Mouse (Mus musculus): Measurements from ENCODE around the gene Alg2. TPM values are rescaled to one million over a fixed set of nuclear protein-coding genes. Genes with fewer than 3 reads are reported as not detected.

Gene Alg2
- polyA plus RNA-seq, 1 experiment from 2014 or later = 428 TPM

- Histone ChIP-seq H3K4me3 (ENCODE audit: low read depth, low read length) (no peak overlapping the region), H3K36me3 (ENCODE audit: control insufficient read depth, insufficient read depth, low read length) (no peaks in the 10 kb centered on the region), H3K9me3 (ENCODE audit: control insufficient read depth, low read length) (no peaks in the 10 kb centered on the region), H3K4me1 (ENCODE audit: control insufficient read depth, insufficient read depth, low read length) (peaks cover 6% of the 10 kb centered on the region), H3K9ac (replicated peaks; ENCODE audit: low read depth, low read length) (no peak overlapping the region), H3K27me3 (ENCODE audit: control insufficient read depth, insufficient read depth, low read length) (no peaks in the 10 kb centered on the region), H3K4me2 (ENCODE audit: low read depth, low read length) (no peak overlapping the region), H3K27ac (ENCODE audit: low read depth, low read length) (no peak overlapping the region)
- peak; percentile 75; the same call in 1 of the 2 replicates for ATAC-seq (ENCODE audit: low read depth)
- 6% methylated on average over 2 of the region's 2 CpGs for WGBS
Observed at GRCm38 (mm10) chr4:47424376-47424775, 49.8 kb downstream of the Alg2 start.

GRCm38 (mm10) chr4:47422946-47423345, 51.2 kb downstream of the Alg2 start:
- no peak overlapping the region for H3K4me2 ChIP-seq (ENCODE audit: low read depth, low read length)
- H3K36me3 ChIP-seq (ENCODE audit: control insufficient read depth, insufficient read depth, low read length) = no peaks in the 10 kb centered on the region
- H3K27ac ChIP-seq (ENCODE audit: low read depth, low read length) = no peak overlapping the region
- WGBS = 87% methylated on average over 3 of the region's 3 CpGs
- no peak overlapping the region for H3K9ac ChIP-seq (replicated peaks; ENCODE audit: low read depth, low read length)
- peaks cover 6% of the 10 kb centered on the region for H3K4me1 ChIP-seq (ENCODE audit: control insufficient read depth, insufficient read depth, low read length)
- no peak for ATAC-seq (ENCODE audit: low read depth)
- H3K27me3 ChIP-seq (ENCODE audit: control insufficient read depth, insufficient read depth, low read length) = no peaks in the 10 kb centered on the region
- H3K4me3 ChIP-seq (ENCODE audit: low read depth, low read length) = no peak overlapping the region
- no peaks in the 10 kb centered on the region for H3K9me3 ChIP-seq (ENCODE audit: control insufficient read depth, low read length)

GRCm38 (mm10) chr4:47422194-47422593, 51.9 kb downstream of the Alg2 start:
- Histone ChIP-seq H3K36me3 (ENCODE audit: control insufficient read depth, insufficient read depth, low read length) (no peaks in the 10 kb centered on the region), H3K9me3 (ENCODE audit: control insufficient read depth, low read length) (no peaks in the 10 kb centered on the region), H3K4me1 (ENCODE audit: control insufficient read depth, insufficient read depth, low read length) (peaks cover 6% of the 10 kb centered on the region), H3K27me3 (ENCODE audit: control insufficient read depth, insufficient read depth, low read length) (no peaks in the 10 kb centered on the region), H3K4me3 (ENCODE audit: low read depth, low read length) (no peak overlapping the region), H3K4me2 (ENCODE audit: low read depth, low read length) (no peak overlapping the region), H3K27ac (ENCODE audit: low read depth, low read length) (no peak overlapping the region), H3K9ac (replicated peaks; ENCODE audit: low read depth, low read length) (no peak overlapping the region)
- ATAC-seq (ENCODE audit: low read depth) = no peak
- 36% methylated on average over 3 of the region's 3 CpGs for WGBS

GRCm38 (mm10) chr4:47420191-47420590, 53.9 kb downstream of the Alg2 start:
- no peak overlapping the region for H3K4me2 ChIP-seq (ENCODE audit: low read depth, low read length)
- peaks cover 6% of the 10 kb centered on the region for H3K4me1 ChIP-seq (ENCODE audit: control insufficient read depth, insufficient read depth, low read length)
- WGBS = 30% methylated on average over 7 of the region's 7 CpGs
- H3K4me3 ChIP-seq (ENCODE audit: low read depth, low read length) = no peak overlapping the region
- ATAC-seq (ENCODE audit: low read depth) = no peak
- H3K9ac ChIP-seq (replicated peaks; ENCODE audit: low read depth, low read length) = no peak overlapping the region
- no peaks in the 10 kb centered on the region for H3K36me3 ChIP-seq (ENCODE audit: control insufficient read depth, insufficient read depth, low read length)
- H3K27me3 ChIP-seq (ENCODE audit: control insufficient read depth, insufficient read depth, low read length) = no peaks in the 10 kb centered on the region
- no peak overlapping the region for H3K27ac ChIP-seq (ENCODE audit: low read depth, low read length)
- H3K9me3 ChIP-seq (ENCODE audit: control insufficient read depth, low read length) = no peaks in the 10 kb centered on the region

GRCm38 (mm10) chr4:47419268-47419973, 54.7 kb downstream of the Alg2 start:
- Histone ChIP-seq H3K4me2 (ENCODE audit: low read depth, low read length) (no peak overlapping the region), H3K36me3 (ENCODE audit: control insufficient read depth, insufficient read depth, low read length) (no peaks in the 10 kb centered on the region), H3K4me1 (ENCODE audit: control insufficient read depth, insufficient read depth, low read length) (peaks cover 6% of the 10 kb centered on the region), H3K9me3 (ENCODE audit: control insufficient read depth, low read length) (no peaks in the 10 kb centered on the region), H3K4me3 (ENCODE audit: low read depth, low read length) (no peak overlapping the region), H3K9ac (replicated peaks; ENCODE audit: low read depth, low read length) (no peak overlapping the region), H3K27me3 (ENCODE audit: control insufficient read depth, insufficient read depth, low read length) (no peaks in the 10 kb centered on the region), H3K27ac (ENCODE audit: low read depth, low read length) (no peak overlapping the region)
- WGBS = 27% methylated on average over 9 of the region's 9 CpGs
- peak; percentile 52; the same call in 1 of the 2 replicates for ATAC-seq (ENCODE audit: low read depth)

- Histone ChIP-seq H3K27me3 (ENCODE audit: control insufficient read depth, insufficient read depth, low read length) (no peaks in the 10 kb centered on the region), H3K9ac (replicated peaks; ENCODE audit: low read depth, low read length) (no peak overlapping the region), H3K4me2 (ENCODE audit: low read depth, low read length) (no peak overlapping the region), H3K9me3 (ENCODE audit: control insufficient read depth, low read length) (no peaks in the 10 kb centered on the region), H3K4me1 (ENCODE audit: control insufficient read depth, insufficient read depth, low read length) (no peaks in the 10 kb centered on the region), H3K27ac (ENCODE audit: low read depth, low read length) (no peak overlapping the region), H3K4me3 (ENCODE audit: low read depth, low read length) (no peak overlapping the region), H3K36me3 (ENCODE audit: control insufficient read depth, insufficient read depth, low read length) (no peaks in the 10 kb centered on the region)
- WGBS = 82% methylated on average over 3 of the region's 3 CpGs
- no peak for ATAC-seq (ENCODE audit: low read depth)
Observed at GRCm38 (mm10) chr4:47417871-47418270, 56.3 kb downstream of the Alg2 start.

Other genes with a start within 250 kb of the Alg2 start
- gene Tgfbr1, start 121.1 kb downstream of the Alg2 start, polyA plus RNA-seq (2014; fragmentation: Nextera tagmentation; extraction: Ambion mirVana) = 31.7 and 44.4 TPM in 2 replicates
- 239 and 243 TPM in 2 replicates for gene Sec61b, start 325 bp upstream of the Alg2 start, polyA plus RNA-seq (2014; fragmentation: Nextera tagmentation; extraction: Ambion mirVana)